10 mouse cellular contexts compared by ENCODE assay signal in genomic region chr5:32230372-32230771, GRCm38 (mm10). TPM values are rescaled to one million over a fixed set of nuclear protein-coding genes. Genes with fewer than 3 reads are reported as not detected.
DNase-seq lines count a peak whose midpoint lies in the region; ATAC-seq lines count a peak whose summit lies in the region.
"Had no signal": no experiment of that assay in that cellular context is flagged by ENCODE, and none has a peak within 500 bp of the region (broad histone marks: within the 10 kb centered on the region; RNA-seq: fewer than 3 reads in every experiment).

No protein-coding gene starts in this region.

- no peaks in the 10 kb centered on the region for H3K27me3 ChIP-seq in hindbrain, embryonic 11.5 days (ENCODE audit: control insufficient read depth, insufficient read depth, low read length)
- H3K27me3 ChIP-seq in hindbrain, embryonic 13.5 days, result no peaks in the 10 kb centered on the region
- H3K27me3 ChIP-seq: embryonic facial prominence, embryonic 15.5 days; lung, embryonic 15.5 days had no signal

- H3K4me1 ChIP-seq in hindbrain, embryonic 11.5 days (replicated peaks; ENCODE audit: control insufficient read depth, insufficient read depth, low read length), result no peaks in the 10 kb centered on the region
- H3K4me1 ChIP-seq in hindbrain, embryonic 13.5 days (replicated peaks), result no peaks in the 10 kb centered on the region
- H3K4me1 ChIP-seq: embryonic facial prominence, embryonic 15.5 days; lung, embryonic 15.5 days had no signal

- no peak overlapping the region for H3K4me3 ChIP-seq in hindbrain, embryonic 11.5 days (ENCODE audit: low read depth, low read length)
- no peak overlapping the region for H3K4me3 ChIP-seq in hindbrain, embryonic 13.5 days
- H3K4me3 ChIP-seq: embryonic facial prominence, embryonic 15.5 days; lung, embryonic 15.5 days had no signal

- H3K4me2 ChIP-seq in hindbrain, embryonic 11.5 days (replicated peaks; ENCODE audit: low read depth, low read length), result no peak overlapping the region
- no peak overlapping the region for H3K4me2 ChIP-seq in hindbrain, embryonic 13.5 days
- H3K4me2 ChIP-seq: embryonic facial prominence, embryonic 15.5 days; lung, embryonic 15.5 days had no signal

- no peak overlapping the region for H3K9ac ChIP-seq in hindbrain, embryonic 11.5 days (ENCODE audit: low read depth, low read length)
- no peak overlapping the region for H3K9ac ChIP-seq in hindbrain, embryonic 13.5 days
- H3K9ac ChIP-seq: embryonic facial prominence, embryonic 15.5 days; lung, embryonic 15.5 days had no signal

- DNase-seq in hindbrain, embryonic 11.5 days (ENCODE audit: low spot score), result peak; percentile 35
- DNase-seq in 3134 (ENCODE audit: extremely low read depth, insufficient read length, low spot score) (peak; percentile 20), ES-CJ7 (ENCODE audit: low read depth, low spot score) (peak; percentile 64)
- DNase-seq in forelimb bud, embryonic 11.5 days (ENCODE audit: low read depth, low spot score), result peak; percentile 41
- peak; percentile 2 for DNase-seq in retina, postnatal 7 days (ENCODE audit: low read depth, low spot score)
- no peak for DNase-seq in urinary bladder, postnatal 25 days (ENCODE audit: low spot score)
- DNase-seq in urinary bladder, postnatal 4 days (ENCODE audit: low spot score in 2 of 2), result no peak

- WGBS in hindbrain, embryonic 11.5 days, result 33% methylated on average over 4 of the region's 4 CpGs
- WGBS in hindbrain, embryonic 13.5 days, result 35% methylated on average over 4 of the region's 4 CpGs

- no peaks in the 10 kb centered on the region for H3K36me3 ChIP-seq in hindbrain, embryonic 11.5 days (ENCODE audit: control insufficient read depth, insufficient read depth, low read length)
- no peaks in the 10 kb centered on the region for H3K36me3 ChIP-seq in hindbrain, embryonic 13.5 days
- H3K36me3 ChIP-seq: embryonic facial prominence, embryonic 15.5 days; lung, embryonic 15.5 days had no signal

- H3K9me3 ChIP-seq in hindbrain, embryonic 11.5 days (ENCODE audit: control insufficient read depth, low read length), result no peaks in the 10 kb centered on the region
- no peaks in the 10 kb centered on the region for H3K9me3 ChIP-seq in hindbrain, embryonic 13.5 days
- H3K9me3 ChIP-seq: embryonic facial prominence, embryonic 15.5 days; lung, embryonic 15.5 days had no signal

- ATAC-seq in hindbrain, embryonic 11.5 days (ENCODE audit: low FRiP score), result no peak
- ATAC-seq in hindbrain, embryonic 13.5 days (ENCODE audit: low FRiP score), result no peak

- no peak overlapping the region for H3K27ac ChIP-seq in hindbrain, embryonic 11.5 days (ENCODE audit: low read depth, low read length)
- H3K27ac ChIP-seq in hindbrain, embryonic 13.5 days, result no peak overlapping the region
- H3K27ac ChIP-seq: embryonic facial prominence, embryonic 15.5 days; lung, embryonic 15.5 days had no signal

RNA-seq across cellular contexts. Expression of gene Plb1, which starts 2.1 kb away (rescaled TPM):
- 0.10 TPM in 1 of 2 replicates, not detected in the other for polyA plus RNA-seq in hindbrain, embryonic 11.5 days (2014; fragmentation: Nextera tagmentation; extraction: Ambion mirVana)
- polyA plus RNA-seq in hindbrain, embryonic 13.5 days (2015; fragmentation: Nextera tagmentation; extraction: Ambion mirVana), result 0.04 and 0.12 TPM in 2 replicates

Comparison
In these comparisons a context has a peak if more than half of its experiments do, and no peak if none do; other contexts are left out.
1. DNase-seq: peak in hindbrain, embryonic 11.5 days (single experiment), 3134 (single experiment), ES-CJ7 (single experiment), forelimb bud, embryonic 11.5 days (single experiment) and retina, postnatal 7 days (single experiment); none in urinary bladder, postnatal 25 days (single experiment) and urinary bladder, postnatal 4 days (0 of 2).